Mouse (Mus musculus) spleen, adult 2 months (tissue): Measurements from ENCODE around the gene Nme1.

ENCODE experiments used
- CTCF ChIP-seq: fragments of 200-500 bp; IDR thresholded peaks from 2 replicates; pipeline ENCODE4 v1.5.1; 2011; ENCODE audit warnings: mild to moderate bottlenecking, inconsistent platforms; ENCODE audit not compliant: insufficient read depth, insufficient read length, insufficient replicate concordance; ENCODE audit errors: extremely low read depth
- POLR2A ChIP-seq: fragments of 200-500 bp; IDR thresholded peaks from 2 replicates; pipeline ENCODE4 v1.6.1; 2011; ENCODE audit warnings: low read depth, low read length, inconsistent platforms

DNA sequence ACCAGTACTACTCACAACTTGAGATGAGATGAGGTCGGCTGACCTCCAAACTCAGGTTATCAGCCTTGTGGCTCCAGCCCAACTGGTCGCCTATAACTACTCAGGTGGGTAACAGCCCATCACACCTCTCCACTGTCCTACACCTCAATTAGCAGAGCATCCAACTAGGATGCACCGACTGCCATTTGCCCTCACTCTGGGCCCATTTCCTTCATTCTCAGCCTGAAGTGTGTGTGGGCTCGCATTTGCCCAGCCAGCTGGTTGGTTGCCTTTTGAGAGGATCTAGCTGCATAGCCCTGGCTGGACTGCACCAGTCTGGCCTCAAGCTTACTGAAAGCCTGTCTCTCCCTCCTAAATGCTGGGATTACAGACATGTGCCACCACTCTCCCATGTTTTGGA is 10.6 kb downstream of the Nme1 start:
- TF ChIP-seq POLR2A = no peak
- no peak for TF ChIP-seq CTCF
